Mouse (Mus musculus) 3T3-L1 (cell line): ENCODE measurements at regions not wholly inside any gene's neighbourhood (a gene's known extent, or its start where the extent isn't known, plus 50 kb on each side); places are given as distances from the start of the nearest gene placed in this dataset.
A peak's percentile ranks its signal among the peaks of the same experiment; 100 is the strongest.

Experiments used
- DNase-seq: peaks from one replicate; pipeline ENCODE4 v3.0.0-alpha.2; 2015; ENCODE audit warnings: low read depth, low spot score

GRCm38 (mm10) chr7:55710872-55711558 is 57.0 kb upstream of the Siglech start:
- peak; percentile 76 for DNase-seq
